Mouse (Mus musculus) erythroblast, embryonic 14.5 days (primary cell): ENCODE measurements around the gene Gm49325.

Source experiments
- GATA1 ChIP-seq: IDR thresholded peaks from 2 replicates; pipeline ENCODE4 v1.6.1; 2012; ENCODE audit warnings: low read length, inconsistent platforms, mixed read lengths
- TAL1 ChIP-seq: IDR thresholded peaks from 3 replicates; pipeline ENCODE4 v1.6.1; 2012; ENCODE audit warnings: low read length, inconsistent platforms, mixed read lengths

DNA sequence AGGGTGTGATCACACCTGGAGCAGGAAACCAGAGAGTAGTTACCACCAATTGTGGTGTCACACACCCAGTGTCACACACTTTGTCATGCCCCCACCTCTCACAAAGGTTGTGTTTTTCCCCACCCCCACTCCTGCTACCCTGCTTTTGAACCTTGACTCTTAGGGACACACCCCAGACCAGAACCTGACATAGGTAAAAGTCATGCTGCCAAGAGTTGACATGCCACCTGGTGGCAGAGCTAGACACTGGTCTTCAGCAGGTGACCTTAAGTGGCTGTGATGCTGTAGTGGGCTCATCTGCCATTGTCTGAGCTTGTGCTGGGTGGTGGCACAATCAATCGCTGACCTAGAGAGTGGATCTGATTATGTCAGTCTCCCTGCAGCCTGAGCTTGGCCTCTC is 24.0 kb downstream of the Gm49325 start:
- no peak for TF ChIP-seq GATA1
- no peak for TF ChIP-seq TAL1
